Mouse (Mus musculus) ES-E14 (cell line): ENCODE data around the gene Rapgef6.

Experiments
- HCFC1 ChIP-seq: IDR thresholded peaks from 2 replicates; pipeline ENCODE4 v1.6.1; 2012; ENCODE audit warnings: low read length, inconsistent platforms, borderline replicate concordance; ENCODE audit not compliant: insufficient read depth
- MAFK ChIP-seq: IDR thresholded peaks from 2 replicates; pipeline ENCODE4 v1.6.1; 2014; ENCODE audit warnings: mild to moderate bottlenecking, low read depth, low read length, inconsistent platforms; ENCODE audit not compliant: insufficient read depth

GRCm38 (mm10) chr11:54491946-54492558 is 30.6 kb upstream of the Rapgef6 start:
- TF ChIP-seq HCFC1 (no peak), MAFK (no peak)
